Mouse (Mus musculus): ENCODE data around the gene Med13l.

Gene Med13l

GRCm38 (mm10) chr5:118659713-118660112 is 99.2 kb downstream of the Med13l start:
- DNase-seq: peak in 1 of 2 experiments; percentile 31

GRCm38 (mm10) chr5:118661751-118662150 is 101.3 kb downstream of the Med13l start:
- no peak for DNase-seq

- DNase-seq: no peak
Observed at GRCm38 (mm10) chr5:118663999-118664398, 103.5 kb downstream of the Med13l start.

GRCm38 (mm10) chr5:118665023-118665422 is 104.5 kb downstream of the Med13l start:
- no peak for DNase-seq

GRCm38 (mm10) chr5:118666437-118667207 is 106.1 kb downstream of the Med13l start:
- DNase-seq: no peak

- no peak for DNase-seq
Observed at GRCm38 (mm10) chr5:118667863-118668262, 107.4 kb downstream of the Med13l start.

- no peak for DNase-seq
Observed at GRCm38 (mm10) chr5:118668931-118669330, 108.5 kb downstream of the Med13l start.

- no peak for DNase-seq
Observed at GRCm38 (mm10) chr5:118672111-118672510, 111.6 kb downstream of the Med13l start.

- no peak for DNase-seq
Observed at GRCm38 (mm10) chr5:118673859-118674258, 113.4 kb downstream of the Med13l start.

GRCm38 (mm10) chr5:118674321-118674720 is 113.8 kb downstream of the Med13l start:
- peak; percentile 25 to 38 for DNase-seq

- no peak for DNase-seq
Observed at GRCm38 (mm10) chr5:118675697-118676096, 115.2 kb downstream of the Med13l start.

- no peak for DNase-seq
Observed at GRCm38 (mm10) chr5:118676151-118676918, 115.9 kb downstream of the Med13l start.

GRCm38 (mm10) chr5:118679283-118679835 is 118.9 kb downstream of the Med13l start:
- no peak for DNase-seq

GRCm38 (mm10) chr5:118680853-118681252 is 120.4 kb downstream of the Med13l start:
- no peak for DNase-seq

- DNase-seq: no peak
Observed at GRCm38 (mm10) chr5:118682007-118682406, 121.5 kb downstream of the Med13l start.

- DNase-seq: no peak
Observed at GRCm38 (mm10) chr5:118685145-118685544, 124.7 kb downstream of the Med13l start.

- no peak for DNase-seq
Observed at GRCm38 (mm10) chr5:118686021-118686420, 125.5 kb downstream of the Med13l start.

GRCm38 (mm10) chr5:118688886-118689835 is 128.7 kb downstream of the Med13l start:
- peak; percentile 70 to 72 for DNase-seq

GRCm38 (mm10) chr5:118691025-118691709 is 130.7 kb downstream of the Med13l start:
- DNase-seq: no peak

- DNase-seq: no peak
Observed at GRCm38 (mm10) chr5:118691710-118692040, 131.2 kb downstream of the Med13l start.

GRCm38 (mm10) chr5:118693996-118694395 is 133.5 kb downstream of the Med13l start:
- DNase-seq: no peak

GRCm38 (mm10) chr5:118697073-118697472 is 136.6 kb downstream of the Med13l start:
- DNase-seq: peak; percentile 28 to 43
